Mouse (Mus musculus): Measurements from ENCODE around the gene Arl4d. TPM values are rescaled to one million over a fixed set of nuclear protein-coding genes. Genes with fewer than 3 reads are reported as not detected.
A peak's percentile ranks its signal among the peaks of the same experiment; 100 is the strongest.
"Not testable (repeated sequence)": the region's sequence is repeated elsewhere in the genome, so short reads cannot be mapped to it uniquely, and the experiment has no call there.

Gene Arl4d
- polyA plus RNA-seq, 1 experiment from 2014 or later: 10.0 TPM

- H3K27ac ChIP-seq (replicated peaks): peak overlapping the region; percentile 88
- DNase-seq (ENCODE audit: low spot score) (peak; percentile 76), ATAC-seq (ENCODE audit: low FRiP score, low TSS enrichment) (peak; percentile 80)
- peak overlapping the region; percentile 43 for H3K4me2 ChIP-seq (replicated peaks; ENCODE audit: low read depth)
- H3K9ac ChIP-seq (ENCODE audit: low read length): peak overlapping the region; percentile 56
- H3K4me3 ChIP-seq (ENCODE audit: low read depth, low read length): peak overlapping the region; percentile 13; the same call in 1 of the 2 replicates
- not testable (repeated sequence) for H3K27me3 ChIP-seq (ENCODE audit: control insufficient read depth, insufficient read depth, low read length); H3K4me1 ChIP-seq (replicated peaks; ENCODE audit: control insufficient read depth, insufficient read depth); H3K36me3 ChIP-seq (ENCODE audit: control insufficient read depth, insufficient read depth, low read length); H3K9me3 ChIP-seq (ENCODE audit: control insufficient read depth, low read length)
- under 1% methylated on average over 41 of the region's 56 CpGs for WGBS
- TF ChIP-seq CTCF (IDR thresholded peaks at IDR 0.05; ENCODE audit: low read depth): peak; percentile 3; the same call in 1 of the 2 replicates
Measured at GRCm38 (mm10) chr11:101645411-101646282, 19.7 kb upstream of the Arl4d start.

GRCm38 (mm10) chr11:101646283-101646794 lies 19.0 kb upstream of the Arl4d start:
- Histone ChIP-seq H3K4me2 (replicated peaks; ENCODE audit: low read depth) (peak overlapping the region; percentile 43), H3K4me3 (ENCODE audit: low read depth, low read length) (peak overlapping the region; percentile 13; the same call in 1 of the 2 replicates), H3K27ac (replicated peaks) (peak overlapping the region; percentile 88), H3K9ac (ENCODE audit: low read length) (peak overlapping the region; percentile 56)
- not testable (repeated sequence) for H3K36me3 ChIP-seq (ENCODE audit: control insufficient read depth, insufficient read depth, low read length); H3K9me3 ChIP-seq (ENCODE audit: control insufficient read depth, low read length); DNase-seq (ENCODE audit: low spot score); ATAC-seq (ENCODE audit: low FRiP score, low TSS enrichment); H3K4me1 ChIP-seq (replicated peaks; ENCODE audit: control insufficient read depth, insufficient read depth); H3K27me3 ChIP-seq (ENCODE audit: control insufficient read depth, insufficient read depth, low read length)
- 11% methylated on average over 11 of the region's 16 CpGs for WGBS

- H3K9ac ChIP-seq (ENCODE audit: low read length); H3K27me3 ChIP-seq (ENCODE audit: control insufficient read depth, insufficient read depth, low read length); H3K9me3 ChIP-seq (ENCODE audit: control insufficient read depth, low read length); H3K4me2 ChIP-seq (replicated peaks; ENCODE audit: low read depth); H3K4me3 ChIP-seq (ENCODE audit: low read depth, low read length); H3K36me3 ChIP-seq (ENCODE audit: control insufficient read depth, insufficient read depth, low read length); H3K27ac ChIP-seq (replicated peaks); H3K4me1 ChIP-seq (replicated peaks; ENCODE audit: control insufficient read depth, insufficient read depth); DNase-seq (ENCODE audit: low spot score); ATAC-seq (ENCODE audit: low FRiP score, low TSS enrichment): not testable (repeated sequence)
- WGBS: 95% methylated on average over 10 of the region's 10 CpGs
- 0 out of 2 replicates have a peak, but pooled peaks have one; percentile 2 for TF ChIP-seq CTCF (IDR thresholded peaks at IDR 0.05; ENCODE audit: low read depth)
Measured at GRCm38 (mm10) chr11:101647093-101647492, 18.2 kb upstream of the Arl4d start.

GRCm38 (mm10) chr11:101656356-101656755 lies 9.0 kb upstream of the Arl4d start:
- ATAC-seq (ENCODE audit: low FRiP score, low TSS enrichment) (no peak), DNase-seq (ENCODE audit: low spot score) (no peak)
- H3K36me3 ChIP-seq (ENCODE audit: control insufficient read depth, insufficient read depth, low read length): no peaks in the 10 kb centered on the region
- TF ChIP-seq EP300 (optimal IDR thresholded peaks at IDR 0.05) (no peak), CTCF (IDR thresholded peaks at IDR 0.05; ENCODE audit: low read depth) (no peak)
- no peaks in the 10 kb centered on the region for H3K9me3 ChIP-seq (ENCODE audit: control insufficient read depth, low read length)
- H3K4me1 ChIP-seq (replicated peaks; ENCODE audit: control insufficient read depth, insufficient read depth): no peaks in the 10 kb centered on the region
- no peak overlapping the region for H3K9ac ChIP-seq (ENCODE audit: low read length)
- 83% methylated on average over 4 of the region's 4 CpGs for WGBS
- no peak overlapping the region for H3K27ac ChIP-seq (replicated peaks)
- H3K4me3 ChIP-seq (ENCODE audit: low read depth, low read length): no peak overlapping the region
- no peak overlapping the region for H3K4me2 ChIP-seq (replicated peaks; ENCODE audit: low read depth)
- H3K27me3 ChIP-seq (ENCODE audit: control insufficient read depth, insufficient read depth, low read length): no peaks in the 10 kb centered on the region

- peak overlapping the region; percentile 87 for H3K27ac ChIP-seq (replicated peaks)
- ATAC-seq (ENCODE audit: low FRiP score, low TSS enrichment) (peak; percentile 45), DNase-seq (ENCODE audit: low spot score) (no peak)
- no peak for TF ChIP-seq EP300 (optimal IDR thresholded peaks at IDR 0.05)
- no peak for TF ChIP-seq CTCF (IDR thresholded peaks at IDR 0.05; ENCODE audit: low read depth)
- no peaks in the 10 kb centered on the region for H3K27me3 ChIP-seq (ENCODE audit: control insufficient read depth, insufficient read depth, low read length)
- no peaks in the 10 kb centered on the region for H3K9me3 ChIP-seq (ENCODE audit: control insufficient read depth, low read length)
- H3K9ac ChIP-seq (ENCODE audit: low read length): no peak overlapping the region
- no peaks in the 10 kb centered on the region for H3K4me1 ChIP-seq (replicated peaks; ENCODE audit: control insufficient read depth, insufficient read depth)
- no peaks in the 10 kb centered on the region for H3K36me3 ChIP-seq (ENCODE audit: control insufficient read depth, insufficient read depth, low read length)
- H3K4me3 ChIP-seq (ENCODE audit: low read depth, low read length): peak overlapping the region; percentile 13; the same call in 1 of the 2 replicates
- peak overlapping the region; percentile 39 for H3K4me2 ChIP-seq (replicated peaks; ENCODE audit: low read depth)
- 6% methylated on average over 3 of the region's 3 CpGs for WGBS
Measured at GRCm38 (mm10) chr11:101657528-101657885, 7.8 kb upstream of the Arl4d start.

GRCm38 (mm10) chr11:101657886-101658750 lies 7.2 kb upstream of the Arl4d start:
- Histone ChIP-seq H3K27ac (replicated peaks) (peak overlapping the region; percentile 87), H3K4me3 (ENCODE audit: low read depth, low read length) (peak overlapping the region; percentile 13; the same call in 1 of the 2 replicates), H3K9ac (ENCODE audit: low read length) (peak overlapping the region; percentile 67), H3K4me2 (replicated peaks; ENCODE audit: low read depth) (peak overlapping the region; percentile 39)
- ATAC-seq (ENCODE audit: low FRiP score, low TSS enrichment): peak; percentile 90
- not testable (repeated sequence) for H3K9me3 ChIP-seq (ENCODE audit: control insufficient read depth, low read length); H3K36me3 ChIP-seq (ENCODE audit: control insufficient read depth, insufficient read depth, low read length); H3K4me1 ChIP-seq (replicated peaks; ENCODE audit: control insufficient read depth, insufficient read depth); H3K27me3 ChIP-seq (ENCODE audit: control insufficient read depth, insufficient read depth, low read length)
- DNase-seq (ENCODE audit: low spot score): peak; percentile 84
- WGBS: under 1% methylated on average over 36 of the region's 40 CpGs

Measured in stomach, postnatal 0 days (tissue).